Mouse (Mus musculus) liver, embryonic 14.5 days (tissue): ENCODE results near the gene Ttc22.

Experiments
- CTCF ChIP-seq: IDR thresholded peaks from 2 replicates; pipeline ENCODE4 v1.5.1; 2016; ENCODE audit warnings: antibody characterized with exemption, low read depth, control low read depth
- EP300 ChIP-seq: IDR thresholded peaks from 2 replicates; pipeline ENCODE4 v1.6.1; 2016; ENCODE audit warnings: antibody characterized with exemption, low read depth

DNA sequence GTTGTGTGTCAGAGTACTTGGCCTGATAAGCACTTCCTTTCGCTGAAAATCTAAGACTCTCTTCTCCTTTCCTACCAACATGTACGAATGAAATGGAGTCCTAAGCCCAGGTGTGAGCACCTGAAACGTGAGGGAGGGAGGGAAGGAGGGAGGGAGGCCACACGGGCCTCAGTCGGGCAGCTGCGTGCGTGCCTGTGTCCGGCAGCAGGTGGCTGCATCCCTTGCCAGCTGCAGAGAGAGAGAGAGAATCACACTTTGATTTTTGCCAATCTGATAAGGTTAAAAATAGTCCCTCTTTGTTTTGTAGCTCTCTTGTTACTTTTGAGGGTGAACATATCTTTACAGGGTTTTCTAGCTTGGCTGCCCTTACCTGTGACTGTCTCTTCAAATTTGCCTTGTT lies 47.2 kb upstream of the Ttc22 start:
- TF ChIP-seq CTCF (no peak), EP300 (no peak)
